Comparison of ENCODE assay signal across 27 mouse cellular contexts in the genomic region with DNA sequence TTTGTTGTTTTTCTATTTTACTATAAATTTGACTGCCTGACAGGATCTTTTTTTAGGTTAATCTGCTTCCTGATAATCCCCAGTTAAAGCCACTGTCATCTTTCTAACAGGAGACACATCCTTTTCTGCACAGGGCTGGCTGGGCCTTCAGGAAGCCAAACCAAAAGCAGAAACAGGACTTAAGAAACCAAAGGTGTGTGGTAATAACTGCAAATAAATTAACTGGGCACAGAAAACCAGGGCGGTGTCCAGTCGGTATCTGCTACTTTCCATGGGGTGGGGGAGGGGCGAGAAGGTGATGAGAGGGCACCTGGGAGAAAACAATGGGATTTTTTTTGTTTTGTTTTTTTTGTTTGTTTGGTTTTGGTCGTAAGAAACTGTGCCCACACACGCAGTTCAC. TPM values are rescaled to one million over a fixed set of nuclear protein-coding genes. Genes with fewer than 3 reads are reported as not detected.
A peak's percentile ranks its signal among the peaks of the same experiment; 100 is the strongest.
DNase-seq lines count a peak whose midpoint lies in the region; ATAC-seq and TF ChIP-seq lines count a peak whose summit lies in the region.
"Had no signal": no experiment of that assay in that cellular context is flagged by ENCODE, and none has a peak within 500 bp of the region (broad histone marks: within the 10 kb centered on the region; RNA-seq: fewer than 3 reads in every experiment).

No protein-coding gene starts in this region.

- no peak overlapping the region for H3K4me2 ChIP-seq in liver, postnatal 0 days (ENCODE audit: low read depth, low read length)
- no peak overlapping the region for H3K4me2 ChIP-seq in liver, embryonic 11.5 days
- H3K4me2 ChIP-seq: embryonic facial prominence, embryonic 12.5 days; embryonic facial prominence, embryonic 15.5 days; heart, embryonic 12.5 days; heart, embryonic 15.5 days; hindbrain, embryonic 13.5 days; intestine, embryonic 15.5 days had no signal

- 56% methylated on average over 5 of the region's 5 CpGs for WGBS in liver, postnatal 0 days (ENCODE audit: insufficient replicate concordance)
- WGBS in liver, embryonic 11.5 days: 74% methylated on average over 5 of the region's 5 CpGs

- no peaks in the 10 kb centered on the region for H3K9me3 ChIP-seq in liver, postnatal 0 days (ENCODE audit: low read length)
- H3K9me3 ChIP-seq in liver, embryonic 11.5 days (ENCODE audit: control insufficient read depth, low read length): no peaks in the 10 kb centered on the region
- H3K9me3 ChIP-seq in E14TG2a.4 (ENCODE audit: low read length): no peaks in the 10 kb centered on the region
- H3K9me3 ChIP-seq: embryonic facial prominence, embryonic 12.5 days; embryonic facial prominence, embryonic 15.5 days; G1E; heart, embryonic 12.5 days; heart, embryonic 15.5 days; hindbrain, embryonic 10.5 days; hindbrain, embryonic 13.5 days; intestine, embryonic 15.5 days had no signal

- TF ChIP-seq CTCF in liver, postnatal 0 days (IDR thresholded peaks at IDR 0.05; ENCODE audit: low read depth): no peak
- no peak for TF ChIP-seq CTCF in E14TG2a.4 (conservative IDR thresholded peaks at IDR 0.05; ENCODE audit: low read length)

- H3K4me3 ChIP-seq in liver, postnatal 0 days (ENCODE audit: low read depth, low read length): no peak overlapping the region
- no peak overlapping the region for H3K4me3 ChIP-seq in liver, embryonic 11.5 days (ENCODE audit: low read depth, low read length)
- 0 out of 2 replicates have a peak overlapping the region, but pooled peaks have one; percentile 2 for H3K4me3 ChIP-seq in E14TG2a.4 (replicated peaks; ENCODE audit: low read length)
- H3K4me3 ChIP-seq: embryonic facial prominence, embryonic 12.5 days; embryonic facial prominence, embryonic 15.5 days; heart, embryonic 12.5 days; heart, embryonic 15.5 days; hindbrain, embryonic 10.5 days; hindbrain, embryonic 13.5 days; intestine, embryonic 15.5 days had no signal

- TF ChIP-seq EP300 in liver, postnatal 0 days (IDR thresholded peaks at IDR 0.05; ENCODE audit: low read depth): no peak

- H3K9ac ChIP-seq in liver, postnatal 0 days (replicated peaks): no peak overlapping the region
- H3K9ac ChIP-seq in liver, embryonic 11.5 days (ENCODE audit: low read depth, low read length): no peak overlapping the region
- H3K9ac ChIP-seq: embryonic facial prominence, embryonic 12.5 days; embryonic facial prominence, embryonic 15.5 days; forebrain, postnatal 0 days; heart, embryonic 12.5 days; heart, embryonic 15.5 days; hindbrain, embryonic 13.5 days; intestine, embryonic 15.5 days had no signal

- H3K4me1 ChIP-seq in liver, postnatal 0 days (ENCODE audit: insufficient read depth): 0 out of 2 replicates have a peak, but pooled peaks cover 2% of the 10 kb centered on the region
- peaks cover 3% of the 10 kb centered on the region for H3K4me1 ChIP-seq in liver, embryonic 11.5 days (replicated peaks; ENCODE audit: control insufficient read depth, insufficient read depth, low read length)
- H3K4me1 ChIP-seq in E14TG2a.4 (replicated peaks; ENCODE audit: low read depth, low read length): peaks cover 93% of the 10 kb centered on the region

- ATAC-seq in liver, postnatal 0 days: no peak
- no peak for ATAC-seq in liver, embryonic 11.5 days (replicated peaks; ENCODE audit: low FRiP score)
- 0 out of 2 replicates have a peak, but pooled peaks have one; percentile 35 for ATAC-seq in common myeloid progenitor, adult 5-6 weeks (replicated peaks; ENCODE audit: low read depth, poor library complexity, severe bottlenecking)
- ATAC-seq in megakaryocyte progenitor cell, adult 5-6 weeks (replicated peaks; ENCODE audit: poor library complexity): peak; percentile 53
- ATAC-seq: CD4-positive, CD25-positive, alpha-beta regulatory T cell, adult 4 months; forebrain, embryonic 14.5 days; forebrain, postnatal 0 days; hindbrain, embryonic 16.5 days; intestine, embryonic 15.5 days; Patski had no signal

- H3K36me3 ChIP-seq in liver, postnatal 0 days (replicated peaks; ENCODE audit: insufficient read depth, low read length): peaks cover 15% of the 10 kb centered on the region; the same call in 1 of the 2 replicates
- peaks cover 9% of the 10 kb centered on the region for H3K36me3 ChIP-seq in liver, embryonic 11.5 days (ENCODE audit: control insufficient read depth, insufficient read depth, low read length)
- H3K36me3 ChIP-seq in E14TG2a.4 (ENCODE audit: insufficient read depth, low read length): peaks cover 59% of the 10 kb centered on the region
- H3K36me3 ChIP-seq: G1E had no signal

- H3K27ac ChIP-seq in liver, postnatal 0 days (ENCODE audit: low read depth): 0 out of 2 replicates have a peak overlapping the region, but pooled peaks have one; percentile 55
- no peak overlapping the region for H3K27ac ChIP-seq in liver, embryonic 11.5 days (ENCODE audit: low read depth, low read length)
- H3K27ac ChIP-seq: embryonic facial prominence, embryonic 12.5 days; embryonic facial prominence, embryonic 15.5 days; heart, embryonic 15.5 days; intestine, embryonic 15.5 days had no signal

- H3K27me3 ChIP-seq in liver, postnatal 0 days (ENCODE audit: insufficient read depth, low read length): 0 out of 2 replicates have a peak, but pooled peaks cover 2% of the 10 kb centered on the region
- no peaks in the 10 kb centered on the region for H3K27me3 ChIP-seq in liver, embryonic 11.5 days (replicated peaks; ENCODE audit: control insufficient read depth, insufficient read depth, low read length)
- H3K27me3 ChIP-seq in E14TG2a.4 (ENCODE audit: insufficient read depth, low read length): no peaks in the 10 kb centered on the region
- H3K27me3 ChIP-seq: embryonic facial prominence, embryonic 12.5 days; embryonic facial prominence, embryonic 15.5 days; heart, embryonic 12.5 days; heart, embryonic 15.5 days; hindbrain, embryonic 13.5 days; intestine, embryonic 15.5 days; Patski had no signal

- no peak for DNase-seq in liver, postnatal 0 days
- DNase-seq in liver, embryonic 11.5 days (ENCODE audit: low spot score): no peak
- DNase-seq in frontal cortex, postnatal 14 days (ENCODE audit: low spot score in 2 of 2): no peak
- no peak for DNase-seq in right cerebral cortex, postnatal 14 days
- DNase-seq: adrenal gland, adult 2 months; adrenal gland, postnatal 14 days; cerebellum, adult 8-10 months; cerebellum, postnatal 14 days; forebrain, postnatal 0 days; gastrocnemius, postnatal 10 days; heart, postnatal 10 days; heart, postnatal 36 days had no signal

RNA-seq across cellular contexts. Expression of gene Ckap4, which starts 6.8 kb away (rescaled TPM):
- 10.3 and 10.6 TPM in 2 replicates for polyA plus RNA-seq in liver, postnatal 0 days (2015; fragmentation: Nextera tagmentation; extraction: Ambion mirVana)
- 39.4 and 41.5 TPM in 2 replicates for polyA plus RNA-seq in liver, embryonic 11.5 days (2014; fragmentation: Nextera tagmentation; extraction: Ambion mirVana)
- 32.7 and 35.9 TPM in 2 replicates for total RNA-seq in common myeloid progenitor, adult 5-6 weeks (2017)
- total RNA-seq in megakaryocyte progenitor cell, adult 5-6 weeks (2015): 72.5 and 84.2 TPM in 2 replicates
- 63.4 and 70.0 TPM in 2 replicates for total RNA-seq in megakaryocyte progenitor cell, adult 5-6 weeks (2017)

RNA-seq across cellular contexts. Expression of gene Tcp11l2, which starts 49.4 kb away (rescaled TPM):
- 29.8 and 36.8 TPM in 2 replicates for polyA plus RNA-seq in liver, postnatal 0 days (2015; fragmentation: Nextera tagmentation; extraction: Ambion mirVana)
- 4.7 and 5.7 TPM in 2 replicates for polyA plus RNA-seq in liver, embryonic 11.5 days (2014; fragmentation: Nextera tagmentation; extraction: Ambion mirVana)
- 11.2 and 21.0 TPM in 2 replicates for total RNA-seq in common myeloid progenitor, adult 5-6 weeks (2017)
- 12.4 and 14.6 TPM in 2 replicates for total RNA-seq in megakaryocyte progenitor cell, adult 5-6 weeks (2015)
- 7.0 and 10.1 TPM in 2 replicates for total RNA-seq in megakaryocyte progenitor cell, adult 5-6 weeks (2017)

Comparison
In these comparisons a context has a peak if more than half of its experiments do, and no peak if none do; other contexts are left out.
1. ATAC-seq: peak in common myeloid progenitor, adult 5-6 weeks (single experiment) and megakaryocyte progenitor cell, adult 5-6 weeks (single experiment); none in liver, postnatal 0 days (single experiment) and liver, embryonic 11.5 days (single experiment).